Mouse (Mus musculus) thymus, postnatal 25 days (tissue): ENCODE results near the gene Wdr31.

ENCODE experiments used
- DNase-seq: peaks from one replicate; pipeline ENCODE4 v3.0.0; 2022

Wdr31 gene

DNA sequence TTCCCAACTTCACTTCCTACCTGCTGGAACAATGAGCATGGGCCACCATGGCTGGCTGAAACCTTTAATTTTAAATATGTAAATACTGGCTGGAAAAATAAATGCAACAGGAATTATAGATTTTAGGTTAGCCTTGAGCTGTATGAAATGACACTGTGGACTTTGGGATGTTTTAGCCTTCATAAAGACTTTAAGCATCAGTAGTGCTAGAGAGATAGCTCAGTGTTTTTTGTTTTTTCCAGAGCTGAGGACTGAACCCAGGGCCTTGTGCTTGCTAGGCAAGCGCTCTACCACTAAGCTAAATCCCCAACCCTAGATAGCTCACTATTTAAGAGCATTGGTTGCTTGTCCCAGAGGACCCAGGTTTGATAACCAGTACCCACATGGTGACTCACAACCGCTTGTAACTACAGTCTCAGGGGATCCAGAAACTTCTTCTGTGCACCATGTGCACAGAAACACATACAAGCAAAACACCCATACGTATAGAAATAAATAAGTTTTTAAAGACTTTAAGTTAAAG lies 33.4 kb downstream of the Wdr31 start:
- no peak for DNase-seq

DNA sequence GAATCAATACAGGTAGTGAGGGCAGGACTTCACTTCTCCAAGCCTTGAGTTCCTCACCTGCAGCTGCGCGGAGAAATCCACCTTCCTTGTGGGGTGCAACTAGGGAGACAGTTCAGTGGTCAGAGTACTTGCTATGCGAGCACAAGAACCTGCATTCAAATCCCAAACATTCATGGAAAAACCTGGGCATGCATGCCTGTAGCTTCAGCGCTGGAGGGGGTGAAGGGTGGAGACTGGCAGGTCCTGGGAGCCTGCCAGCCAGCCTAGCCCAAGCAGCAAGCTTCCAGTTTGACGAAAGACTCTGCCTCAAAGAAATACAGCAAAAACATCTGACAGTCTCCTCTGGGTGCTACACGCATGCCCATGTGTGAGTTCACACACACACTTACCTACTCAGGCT lies 35.6 kb downstream of the Wdr31 start, which contains the start of gene Rnf183:
Gene Rnf183, minus strand, starts transcription at position 172 of the 400 bp plus-strand sequence.
- DNase-seq, result no peak

DNA sequence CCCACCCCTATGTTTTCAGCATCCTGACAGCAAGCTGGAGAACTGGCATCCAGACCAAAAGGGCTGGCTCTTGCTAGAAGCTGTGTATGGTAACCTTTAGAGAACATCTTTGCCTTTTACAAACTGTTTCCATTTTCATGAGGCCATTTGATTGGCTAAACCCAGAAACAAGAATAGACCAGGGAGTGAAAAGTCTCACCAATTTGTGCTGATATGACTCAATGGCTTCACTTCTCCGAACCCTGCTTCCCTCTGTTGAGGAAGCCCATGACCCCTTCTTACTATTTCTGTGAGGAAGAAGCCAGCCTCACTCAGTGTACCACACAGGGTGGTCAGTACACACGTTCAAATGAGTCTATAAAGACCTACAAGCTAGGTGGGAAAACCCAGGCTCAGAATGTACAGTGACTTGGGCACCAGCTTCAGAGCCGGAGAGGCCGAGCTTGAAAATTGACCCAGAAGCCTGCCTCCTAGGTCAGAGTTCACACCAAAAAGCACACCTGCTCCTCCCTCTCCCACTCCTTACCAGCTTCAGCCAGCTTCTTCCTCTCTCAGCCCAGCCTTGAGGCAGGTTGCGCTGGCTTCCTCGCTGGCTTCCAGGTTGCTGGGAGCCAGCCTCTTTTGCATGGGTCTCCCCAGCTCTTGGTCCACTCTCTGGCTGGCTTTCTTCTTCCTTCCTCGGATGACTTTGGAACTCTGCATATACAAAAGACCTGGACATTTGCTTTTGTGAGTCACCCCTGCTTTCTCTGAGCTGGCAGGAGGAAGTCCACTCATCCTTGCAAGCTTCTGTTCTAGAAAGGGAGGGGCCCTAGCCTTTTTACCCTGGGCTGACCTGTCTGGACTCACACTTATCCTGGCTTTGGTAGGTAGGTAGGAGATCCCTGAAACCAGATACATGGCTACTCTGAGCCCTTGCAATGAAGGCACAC lies 36.5 kb downstream of the Wdr31 start:
- no peak for DNase-seq

DNA sequence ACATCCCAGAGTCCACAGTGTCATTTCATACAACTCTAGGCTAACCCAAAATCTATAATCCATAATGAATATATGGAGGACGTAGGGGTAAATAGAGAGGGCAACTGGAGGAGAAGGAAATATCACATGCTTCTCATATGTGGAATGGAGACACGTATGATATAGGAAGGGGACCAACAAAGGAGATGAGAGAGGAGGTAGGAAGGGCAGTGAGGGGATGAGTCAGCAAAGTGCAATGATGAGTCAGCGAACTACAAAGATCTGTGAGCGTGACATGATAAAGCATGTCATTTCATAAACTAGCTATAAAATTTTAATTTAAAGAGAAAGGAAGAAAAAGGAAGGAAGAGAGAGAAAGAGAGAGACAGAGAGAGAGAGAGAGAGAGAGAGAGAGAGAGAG lies 39.2 kb downstream of the Wdr31 start:
- DNase-seq, result no peak

DNA sequence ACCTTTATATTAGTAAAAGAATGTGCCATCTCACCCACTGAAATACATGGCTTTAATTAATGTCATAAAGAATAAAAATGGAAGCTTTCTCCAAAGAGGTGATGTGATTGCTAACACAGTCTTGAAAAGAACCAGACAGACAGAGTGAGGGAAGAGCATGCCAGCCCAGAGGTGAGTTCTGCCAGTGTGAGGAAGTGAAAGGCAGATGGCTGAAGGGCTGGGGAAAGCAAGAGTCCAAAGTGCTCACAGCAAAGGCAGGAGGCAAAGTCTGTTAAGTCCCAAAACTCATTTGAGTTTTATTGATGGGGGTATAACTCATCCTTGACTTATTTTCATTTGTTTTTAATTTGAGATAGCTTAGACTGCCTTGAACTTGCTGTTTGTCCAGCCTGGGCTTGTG lies 40.0 kb downstream of the Wdr31 start:
- DNase-seq, result no peak

DNA sequence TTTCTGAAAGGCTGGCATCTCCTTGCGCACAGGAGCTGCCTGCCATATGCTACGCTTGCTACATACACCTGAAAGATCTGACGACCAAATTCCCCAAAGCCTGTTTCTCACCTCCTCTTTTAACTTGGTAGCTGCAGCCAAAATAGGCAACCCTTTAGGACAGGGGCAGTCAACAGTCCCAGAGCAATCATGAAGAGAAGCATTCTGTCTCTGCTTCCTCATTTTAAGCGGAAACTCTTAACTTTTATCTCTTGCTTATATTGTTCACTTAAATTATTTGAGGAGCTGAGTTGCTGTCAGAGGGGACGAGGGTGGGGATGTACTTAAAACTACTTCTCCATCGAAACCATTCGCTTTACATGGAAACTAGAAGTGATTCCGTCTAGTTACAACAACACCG lies 41.1 kb downstream of the Wdr31 start:
- DNase-seq, result no peak

DNA sequence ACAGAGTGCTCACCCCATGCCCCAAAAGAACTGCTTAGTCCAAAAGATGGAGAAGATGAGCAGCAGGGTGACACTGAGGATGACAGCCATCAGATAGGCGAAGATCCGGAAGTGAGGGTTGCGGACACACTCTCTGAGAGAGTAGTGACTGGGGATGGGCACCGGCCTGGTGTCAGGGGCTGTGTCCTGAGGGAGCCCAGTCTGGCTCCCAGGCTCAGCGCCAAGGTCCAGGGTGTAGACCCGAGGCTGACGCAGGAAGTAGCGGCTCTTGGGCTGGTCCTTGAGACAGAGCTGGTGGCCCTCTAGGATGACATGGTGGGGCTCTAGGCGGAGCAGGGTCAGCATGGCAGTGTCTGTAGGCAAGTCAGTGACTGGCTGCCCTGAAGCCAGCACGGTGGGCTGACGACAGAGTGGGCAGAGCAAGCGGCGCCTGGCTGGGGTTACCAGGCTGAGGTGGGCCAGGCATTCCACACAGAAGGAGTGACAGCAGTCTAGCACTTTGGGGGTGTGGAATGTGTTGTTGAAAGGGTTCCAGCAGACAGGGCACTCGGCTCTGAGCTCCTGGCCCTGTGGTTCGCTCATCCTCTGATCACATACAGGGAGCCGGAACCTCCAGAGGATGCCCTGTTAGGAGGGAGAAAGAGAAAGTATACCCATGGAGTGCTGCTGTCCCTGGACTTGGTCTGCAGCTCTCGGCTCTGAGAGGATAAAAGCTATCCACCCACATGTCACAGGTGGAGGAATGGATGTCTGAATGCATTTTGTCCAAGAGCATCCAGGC lies 42.5 kb downstream of the Wdr31 start:
- no peak for DNase-seq

DNA sequence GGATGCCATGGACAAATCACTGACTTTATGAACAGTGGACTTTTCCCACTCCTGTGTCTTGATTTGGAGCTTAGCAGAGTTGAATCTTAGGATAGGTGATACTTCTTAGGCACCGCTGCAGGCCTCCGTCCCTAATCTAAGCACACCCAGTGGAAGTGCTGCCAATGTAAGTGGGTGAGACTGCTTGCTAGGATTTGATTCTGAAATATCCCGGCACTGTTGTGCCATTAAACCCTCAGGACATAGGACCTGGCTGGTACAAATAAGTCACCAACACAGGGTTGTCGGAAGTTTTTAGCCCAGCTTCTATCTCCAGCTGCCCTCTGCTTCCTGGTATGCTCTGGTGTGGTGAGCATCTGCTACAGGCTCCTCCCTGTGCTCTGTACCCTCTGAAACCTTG lies 44.8 kb downstream of the Wdr31 start:
- no peak for DNase-seq

DNA sequence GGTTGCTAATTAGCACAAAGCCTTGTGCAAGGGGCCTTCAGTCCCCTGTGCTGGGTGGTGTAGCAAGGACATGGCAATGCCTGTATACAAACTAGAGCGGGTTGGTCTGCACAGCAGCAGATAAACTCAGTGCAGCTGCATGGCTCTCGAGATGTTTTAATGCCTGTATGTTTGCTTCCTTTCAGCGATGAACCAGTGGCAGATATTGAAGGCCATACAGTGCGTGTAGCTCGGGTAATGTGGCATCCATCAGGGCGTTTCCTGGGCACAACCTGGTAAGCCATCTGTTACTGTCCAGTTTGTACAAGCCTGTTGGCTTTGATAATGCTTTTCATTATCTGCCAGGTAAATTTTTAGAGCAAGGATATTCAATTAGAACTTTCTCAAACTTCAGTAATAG lies 51.6 kb downstream of the Wdr31 start:
- no peak for DNase-seq

DNA sequence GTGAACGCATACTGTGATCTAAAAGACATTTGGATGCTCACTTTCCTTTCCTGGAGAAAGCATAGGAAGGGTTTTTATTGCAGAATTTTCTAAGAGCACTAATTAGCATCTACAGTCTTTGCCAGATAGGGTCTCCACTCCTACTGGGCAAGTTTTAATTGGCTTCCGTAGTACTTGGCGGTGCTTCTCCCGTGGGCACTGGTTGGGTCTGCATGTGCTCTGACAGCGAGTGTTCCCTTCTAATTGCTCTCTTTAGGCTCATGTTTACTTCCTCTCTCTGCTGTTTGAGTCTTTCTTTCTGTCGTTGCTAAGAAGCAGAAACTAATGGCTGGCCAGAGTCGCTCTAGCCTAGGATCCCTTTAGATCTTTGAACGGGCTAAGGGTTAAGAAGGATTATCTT lies 52.2 kb downstream of the Wdr31 start:
- DNase-seq, result no peak

DNA sequence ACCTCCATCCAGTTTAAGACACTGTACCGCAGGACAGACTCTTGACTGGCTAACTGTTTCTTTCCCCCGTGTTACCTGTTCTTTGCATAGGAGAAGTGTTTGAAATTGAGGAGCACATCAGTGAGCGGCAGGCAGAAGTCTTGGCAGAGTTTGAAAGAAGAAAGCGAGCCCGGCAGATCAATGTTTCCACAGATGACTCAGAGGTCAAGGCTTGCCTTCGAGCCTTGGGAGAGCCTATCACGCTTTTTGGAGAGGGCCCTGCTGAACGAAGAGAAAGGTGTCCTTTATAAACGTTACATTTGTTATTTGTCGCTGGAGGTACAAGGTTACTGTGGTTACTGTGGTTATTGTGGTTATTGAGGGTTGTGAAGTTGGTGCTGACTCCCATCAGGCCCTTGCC lies 59.1 kb downstream of the Wdr31 start:
- no peak for DNase-seq

DNA sequence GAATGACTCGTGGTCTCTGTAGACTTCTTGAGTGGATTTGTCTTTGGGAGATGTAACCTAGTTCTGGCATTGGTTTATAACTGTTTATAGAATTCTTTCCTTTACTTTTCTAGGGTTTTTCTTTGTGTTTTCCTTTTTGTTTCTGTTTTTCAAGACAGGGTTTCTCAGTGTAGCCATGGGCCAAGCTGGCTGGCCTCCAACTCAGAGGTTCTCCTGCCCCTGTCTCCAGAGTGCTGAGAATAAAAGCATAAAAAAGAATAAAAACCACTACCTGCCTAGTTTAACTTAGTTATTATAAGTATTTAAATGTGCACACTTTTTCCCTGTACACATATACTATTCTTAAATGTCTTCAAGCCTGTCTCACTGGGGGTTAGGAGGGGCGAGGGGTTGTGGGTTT lies 60.4 kb downstream of the Wdr31 start:
- no peak for DNase-seq

DNA sequence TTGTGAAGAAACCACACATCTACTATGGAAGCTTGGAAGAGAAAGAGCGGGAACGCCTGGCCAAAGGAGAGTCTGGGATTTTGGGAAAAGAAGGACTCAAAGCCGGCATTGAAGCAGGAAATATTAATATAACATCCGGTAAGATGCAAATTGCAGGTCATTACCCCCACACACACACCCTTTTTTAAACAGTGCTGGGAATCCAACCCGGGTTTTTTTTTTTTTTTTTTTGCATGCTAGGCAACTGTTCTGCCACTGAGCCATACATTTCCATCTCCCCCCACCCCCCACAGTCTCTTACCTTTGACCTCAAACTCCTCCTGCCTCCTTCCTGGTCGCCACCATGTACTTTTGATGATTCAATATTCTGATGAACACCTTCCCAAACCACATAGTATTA lies 61.1 kb downstream of the Wdr31 start:
- no peak for DNase-seq

DNA sequence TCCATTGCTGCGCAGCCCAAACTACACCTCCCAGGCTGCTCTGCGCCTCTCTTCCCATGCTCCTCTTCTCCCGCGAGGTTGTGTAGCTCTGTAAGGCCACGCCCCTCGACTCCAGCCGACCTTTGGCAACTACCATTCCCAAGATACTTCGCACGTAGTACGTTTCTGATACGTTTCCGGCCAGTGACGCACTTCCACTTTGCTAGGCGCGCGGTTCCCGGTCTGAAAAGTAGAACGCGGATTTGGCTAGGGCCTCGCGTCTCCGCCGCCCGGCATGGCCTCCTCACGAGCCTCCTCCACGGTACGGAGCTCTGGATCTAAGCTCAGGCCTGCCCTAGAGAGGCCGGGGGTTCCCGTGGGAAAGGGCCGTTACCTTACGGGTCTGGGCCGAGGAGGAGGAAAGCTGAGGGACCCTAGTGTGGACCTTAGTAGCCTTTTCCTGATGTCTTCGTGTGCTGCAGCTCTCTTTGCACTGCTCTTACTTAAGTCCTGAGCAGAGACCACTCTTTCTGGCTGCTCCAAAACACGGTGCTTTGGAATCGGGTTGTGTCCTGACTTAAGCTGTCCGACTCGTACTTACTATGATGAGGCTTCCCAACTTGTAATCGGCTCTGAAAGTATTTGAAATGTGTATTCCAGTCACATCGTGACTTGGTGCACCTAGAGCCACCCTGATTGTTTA lies 62.0 kb downstream of the Wdr31 start, which contains the start of the genes Cdc26 and Prpf4:
Gene Cdc26, minus strand, starts transcription at position 42 of the 682 bp plus-strand sequence.
Gene Prpf4, plus strand, starts transcription at position 197 of the 682 bp plus-strand sequence.
- DNase-seq, result peak; percentile 95

DNA sequence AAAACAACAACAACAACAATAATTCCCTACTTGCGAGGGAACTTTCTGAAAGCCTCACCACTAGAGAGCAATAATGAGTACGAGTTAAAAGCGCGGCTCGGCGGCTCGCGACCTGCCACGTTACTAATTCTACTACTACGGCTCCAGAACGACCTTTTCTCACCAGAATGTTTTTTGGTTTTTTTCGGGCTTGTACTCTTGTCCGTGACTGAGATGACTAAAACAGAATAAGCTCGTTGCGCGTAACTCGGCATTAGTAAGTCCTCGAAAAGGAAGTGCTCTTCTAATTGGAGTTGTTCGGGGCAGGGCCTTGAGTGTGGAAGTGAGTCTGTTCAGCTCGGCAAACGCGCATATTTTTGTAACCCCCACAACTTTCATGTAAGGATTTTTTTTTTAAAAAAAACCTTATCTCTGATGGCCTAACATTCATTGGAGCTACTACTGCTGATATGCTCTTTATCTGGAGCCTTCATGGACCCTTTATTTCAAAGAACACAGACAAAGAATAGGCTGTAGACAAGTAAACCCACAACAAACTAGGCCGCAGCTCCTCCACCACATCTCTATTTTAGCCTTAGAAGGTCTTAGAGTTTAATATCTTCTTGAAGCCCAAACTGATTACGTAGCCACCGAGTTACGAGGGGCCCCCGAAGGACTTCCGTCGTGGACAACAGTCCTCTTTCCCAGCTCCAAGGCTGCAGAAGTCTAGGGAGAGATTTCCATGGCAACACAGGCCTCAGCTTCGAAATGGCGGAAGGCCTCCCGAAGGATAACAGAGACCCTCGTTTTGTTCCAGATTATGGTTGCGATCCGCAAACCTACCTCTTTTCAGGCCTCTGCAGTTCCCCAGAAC lies 62.7 kb downstream of the Wdr31 start:
- DNase-seq, result peak; percentile 61

DNA sequence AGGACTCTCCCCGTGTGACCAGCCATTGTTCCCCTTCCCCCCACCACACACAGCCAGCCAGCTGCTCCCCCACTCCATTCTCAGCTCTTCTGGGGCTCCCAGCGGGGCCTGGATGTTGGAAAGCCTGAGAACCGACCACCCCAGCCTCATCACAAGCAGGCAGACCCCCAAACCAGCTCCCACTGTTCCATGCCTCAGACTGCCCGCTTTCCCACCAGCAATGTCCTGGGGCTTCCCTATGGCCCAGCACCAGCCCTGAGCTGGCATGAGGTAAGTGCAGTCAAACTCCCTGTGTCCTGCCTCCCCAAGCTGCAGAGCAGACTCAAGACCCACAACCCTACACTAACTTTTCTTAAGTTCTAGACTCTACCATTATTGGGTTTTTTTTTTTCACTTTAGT lies 64.6 kb downstream of the Wdr31 start:
- DNase-seq, result no peak

DNA sequence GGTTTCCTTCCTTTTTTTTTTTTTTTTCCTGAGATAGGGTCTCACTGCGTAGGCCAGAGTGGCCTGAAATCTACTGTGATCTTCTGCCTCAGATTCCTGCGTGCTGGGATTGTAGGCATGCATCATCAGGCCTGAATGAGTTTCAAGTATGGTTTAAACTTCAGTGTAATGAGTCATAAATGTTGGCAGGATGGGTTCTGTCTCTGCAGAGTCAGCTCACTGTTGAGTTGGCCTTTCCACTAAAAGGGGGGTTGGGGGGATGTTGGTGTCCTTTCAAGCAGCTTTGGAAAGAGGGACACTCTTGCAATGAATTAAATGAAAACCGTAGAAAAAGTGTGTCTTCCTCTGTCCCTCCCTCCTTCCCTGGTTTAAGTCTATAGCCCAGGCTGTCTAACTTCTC lies 71.7 kb downstream of the Wdr31 start:
- no peak for DNase-seq
